Mouse (Mus musculus) spleen, adult 2 months (tissue): ENCODE measurements around the gene Shank2.

Experiments
- CTCF ChIP-seq: fragments of 200-500 bp; IDR thresholded peaks from 2 replicates; pipeline ENCODE4 v1.5.1; 2011; ENCODE audit warnings: mild to moderate bottlenecking, inconsistent platforms; ENCODE audit not compliant: insufficient read depth, insufficient read length, insufficient replicate concordance; ENCODE audit errors: extremely low read depth
- POLR2A ChIP-seq: fragments of 200-500 bp; IDR thresholded peaks from 2 replicates; pipeline ENCODE4 v1.6.1; 2011; ENCODE audit warnings: low read depth, low read length, inconsistent platforms

- TF ChIP-seq POLR2A: no peak
- TF ChIP-seq CTCF: no peak
Observed at GRCm38 (mm10) chr7:144268778-144269177, 267.1 kb downstream of the Shank2 start.
